Mouse (Mus musculus) ES-Bruce4 (cell line): Measurements from ENCODE around the gene Alms1.

Source experiments
- CTCF ChIP-seq: IDR thresholded peaks from one replicate; pipeline ENCODE4 v1.8.1; 2011; ENCODE audit warnings: low read depth, low read length
- EP300 ChIP-seq: IDR thresholded peaks from 2 replicates; pipeline ENCODE4 v1.6.1; 2011; ENCODE audit warnings: low read depth, low read length; ENCODE audit not compliant: insufficient read depth
- POLR2A ChIP-seq: IDR thresholded peaks from one replicate; pipeline ENCODE4 v1.8.1; 2011; ENCODE audit warnings: low read length; ENCODE audit not compliant: insufficient read depth

GRCm38 (mm10) chr6:85547642-85548041 lies 39.7 kb upstream of the Alms1 start:
- TF ChIP-seq CTCF, result no peak
- no peak for TF ChIP-seq POLR2A
- TF ChIP-seq EP300, result no peak
